Mouse (Mus musculus) liver (tissue): Measurements from ENCODE around the gene Cd300ld4.
"Not testable (repeated sequence)": the region's sequence is repeated elsewhere in the genome, so short reads cannot be mapped to it uniquely, and the experiment has no call there.

ENCODE experiments used
- DNase-seq: peaks from one replicate; pipeline ENCODE4 v3.0.0-alpha.2; 2020; ENCODE audit warnings: mixed read lengths

Cd300ld4 gene

DNA sequence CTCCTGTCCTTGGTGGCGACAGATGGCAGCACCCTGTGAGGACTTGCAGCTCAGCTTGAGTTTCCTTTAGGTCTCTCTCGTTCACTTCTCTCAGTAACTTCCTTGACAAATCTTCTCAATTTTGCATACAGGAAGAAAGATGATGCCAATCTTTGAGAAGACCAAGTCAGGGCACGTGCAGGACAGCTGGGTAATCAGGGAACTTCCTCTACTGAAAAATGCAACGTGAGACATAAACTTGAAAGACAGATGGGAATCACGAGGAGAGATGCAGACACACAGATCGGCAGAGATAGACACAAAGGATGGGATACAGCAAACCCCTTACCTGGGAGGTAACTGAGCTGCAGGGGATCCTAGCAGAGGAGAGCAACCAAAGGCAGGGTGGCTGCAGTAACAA, at the start of gene Cd300ld4:
Cd300ld4 (minus strand) TSS at position 101 of the 400 bp plus-strand sequence.
- DNase-seq, result not testable (repeated sequence)

DNA sequence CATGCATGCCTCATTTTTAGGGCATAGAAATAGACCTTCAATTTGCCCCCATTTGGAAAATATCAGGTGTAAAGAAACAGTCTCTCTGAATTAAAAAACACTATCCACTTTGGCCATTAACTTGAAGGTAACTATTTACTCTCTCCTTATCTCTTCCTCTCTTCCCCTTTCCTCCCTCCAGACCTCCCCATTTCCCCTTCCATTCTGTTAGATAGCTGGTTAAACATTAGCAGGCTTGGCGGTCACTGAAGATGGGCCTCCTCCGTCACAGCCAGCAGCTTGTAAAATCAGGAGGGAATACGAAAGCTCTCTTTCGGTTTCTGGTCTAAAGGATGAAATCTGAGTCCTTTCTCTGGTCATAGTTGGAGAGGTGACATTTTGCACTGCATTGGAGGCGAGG, 49.0 kb upstream of the Cd300ld4 start:
- no peak for DNase-seq

DNA sequence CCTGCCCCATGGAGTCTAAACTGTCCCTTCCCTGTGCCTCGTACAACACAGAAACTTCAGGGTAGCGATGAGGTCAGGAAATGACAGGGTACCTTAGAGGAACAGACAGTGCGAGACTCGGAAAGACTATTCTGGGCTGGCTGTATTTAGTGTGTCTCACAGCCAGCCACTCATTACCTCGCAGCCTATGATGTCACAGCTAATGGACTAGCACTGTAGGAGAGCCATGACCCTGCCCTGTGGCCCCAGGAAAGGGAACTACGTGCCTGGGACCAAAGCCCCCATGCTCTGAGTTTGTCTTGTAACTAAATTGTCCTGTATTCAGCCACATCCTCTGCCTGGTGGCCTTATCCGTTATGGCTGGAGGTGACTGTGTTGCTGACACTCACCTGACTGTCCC, 48.6 kb upstream of the Cd300ld4 start:
- no peak for DNase-seq

DNA sequence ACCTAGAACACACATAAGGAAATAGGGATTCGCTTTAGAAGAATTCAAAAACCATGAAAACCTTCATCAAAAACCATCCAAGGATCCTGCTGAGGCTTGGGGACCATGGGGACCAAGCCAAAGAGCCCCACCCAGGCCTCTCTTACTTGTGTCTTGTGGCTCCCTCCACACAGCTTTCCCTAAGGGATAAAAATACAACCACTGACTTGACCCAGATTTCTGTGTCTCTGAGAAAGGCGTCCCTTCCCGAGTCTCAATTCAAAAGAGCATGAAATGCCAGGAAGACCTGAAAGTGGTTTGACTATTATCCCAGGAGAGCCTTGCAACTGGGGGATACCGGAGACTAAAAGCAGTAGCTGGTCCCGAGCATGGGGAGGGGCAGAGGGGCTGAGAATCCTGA, 46.2 kb upstream of the Cd300ld4 start:
- no peak for DNase-seq

DNA sequence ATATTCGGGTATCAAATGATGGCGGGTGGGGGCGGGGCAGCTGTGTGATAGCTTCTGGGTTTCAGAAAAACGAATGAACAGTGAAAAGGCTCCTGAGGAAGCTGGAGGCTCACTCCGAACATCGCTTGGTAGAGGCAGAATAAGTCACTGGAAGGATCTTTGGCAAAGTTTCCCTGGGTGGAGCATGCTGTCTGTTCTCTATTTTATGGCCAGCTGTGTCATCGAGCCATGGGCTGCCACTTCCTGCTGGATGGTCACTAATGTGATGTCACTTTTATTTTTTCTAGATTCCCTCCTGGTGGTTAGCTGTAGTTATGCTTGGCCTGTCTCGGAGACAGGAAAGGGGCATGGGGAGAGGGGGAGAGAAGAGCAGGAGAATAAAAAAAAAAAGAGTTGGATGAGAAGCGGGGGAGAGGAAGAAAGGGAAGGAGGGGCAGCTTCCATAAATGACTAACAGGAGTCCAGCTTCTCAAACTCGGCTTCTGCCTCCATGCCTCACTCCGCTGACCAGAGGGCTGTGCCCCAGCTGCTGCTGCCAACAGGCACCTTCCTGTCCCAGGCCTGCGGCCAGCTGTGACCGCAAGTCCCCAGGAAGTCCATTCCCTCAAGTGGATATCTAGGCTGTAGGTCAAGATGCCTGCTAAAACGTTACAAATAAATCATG, 45.0 kb upstream of the Cd300ld4 start:
- DNase-seq, result no peak

DNA sequence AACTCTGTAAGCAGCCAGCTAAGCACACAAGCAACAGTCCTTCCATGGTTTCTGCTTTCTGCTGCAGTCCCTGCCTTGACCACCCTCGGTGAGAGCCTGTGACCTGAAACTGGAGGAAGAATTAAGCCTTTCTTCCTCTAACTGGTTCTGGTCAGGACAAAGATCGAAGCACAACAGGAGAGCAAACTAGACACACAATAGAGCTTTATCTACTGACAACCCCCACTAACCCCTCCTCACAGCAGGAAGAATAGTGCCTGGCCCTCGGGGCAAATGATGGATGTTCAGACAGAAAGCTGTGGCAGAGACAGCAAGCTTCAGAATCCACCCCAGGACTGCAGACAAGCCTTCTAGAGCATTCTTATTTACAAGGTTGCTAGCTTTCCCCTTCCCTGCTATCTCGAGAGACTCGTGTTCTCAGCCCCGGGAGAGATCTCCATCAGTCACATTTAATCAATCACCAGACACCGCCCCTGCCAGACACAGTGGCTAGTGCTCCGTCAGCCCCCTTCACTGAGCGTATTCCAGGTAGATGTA, 44.3 kb upstream of the Cd300ld4 start:
- DNase-seq, result no peak

DNA sequence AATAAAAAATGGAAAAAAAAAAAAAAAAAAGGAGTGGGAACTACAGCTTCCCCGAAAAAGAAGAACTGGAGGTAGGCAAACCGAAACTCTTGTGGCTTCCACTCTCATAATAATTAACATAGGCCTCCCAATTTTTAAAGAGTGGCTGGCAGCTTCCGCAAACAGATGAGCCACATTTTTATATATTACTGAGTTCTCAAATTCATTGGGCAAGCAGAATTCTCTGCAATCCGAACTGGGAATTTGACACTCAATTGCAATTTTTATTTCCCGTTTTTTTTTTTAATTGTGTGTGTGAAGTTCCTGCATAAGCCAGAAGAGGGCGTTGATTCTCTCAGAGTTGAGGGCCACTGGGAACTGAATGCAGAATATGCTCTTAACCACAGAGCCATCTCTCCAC, 40.0 kb upstream of the Cd300ld4 start:
- DNase-seq, result no peak

DNA sequence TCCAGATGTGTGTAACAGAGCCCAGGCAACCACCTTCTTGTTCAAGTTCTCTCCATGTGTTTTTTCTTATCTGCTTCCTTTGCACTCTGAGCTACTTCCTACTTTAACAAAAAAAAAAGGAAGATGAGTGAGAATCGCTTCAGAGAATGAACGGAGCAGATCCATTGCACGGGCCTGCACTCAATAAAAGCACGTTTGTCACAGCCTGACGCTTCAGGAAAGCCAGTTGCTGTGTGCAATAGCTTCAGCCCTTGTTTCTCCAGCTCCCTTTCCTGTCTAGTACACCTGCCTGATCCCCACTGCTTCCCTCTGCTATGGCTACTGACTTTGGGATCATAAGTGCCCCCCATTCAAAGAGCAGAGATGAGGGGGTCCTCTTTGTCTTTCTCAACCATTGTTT, 35.3 kb upstream of the Cd300ld4 start, which contains the start of gene Cd300e:
Cd300e (minus strand) TSS at position 101 of the 400 bp plus-strand sequence.
- DNase-seq, result no peak

DNA sequence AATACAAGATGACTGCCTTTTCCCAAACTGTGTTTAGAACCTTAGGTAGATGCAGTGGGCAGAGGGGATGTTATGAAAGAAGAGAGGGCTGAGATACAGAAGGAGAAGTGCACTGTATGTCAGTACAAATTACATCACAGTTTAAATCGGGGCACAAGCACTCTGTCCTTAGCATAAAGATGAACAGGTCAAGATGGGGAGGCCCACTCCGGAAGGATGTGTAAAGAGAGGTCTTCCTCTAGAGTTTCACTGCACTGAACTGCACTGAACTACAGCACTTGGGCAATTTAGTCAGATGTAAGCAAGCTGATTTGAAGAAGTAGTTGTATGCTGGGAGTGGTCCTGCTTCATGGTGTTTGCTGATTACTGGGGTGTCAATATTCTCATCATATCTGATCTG, 33.0 kb upstream of the Cd300ld4 start:
- no peak for DNase-seq

DNA sequence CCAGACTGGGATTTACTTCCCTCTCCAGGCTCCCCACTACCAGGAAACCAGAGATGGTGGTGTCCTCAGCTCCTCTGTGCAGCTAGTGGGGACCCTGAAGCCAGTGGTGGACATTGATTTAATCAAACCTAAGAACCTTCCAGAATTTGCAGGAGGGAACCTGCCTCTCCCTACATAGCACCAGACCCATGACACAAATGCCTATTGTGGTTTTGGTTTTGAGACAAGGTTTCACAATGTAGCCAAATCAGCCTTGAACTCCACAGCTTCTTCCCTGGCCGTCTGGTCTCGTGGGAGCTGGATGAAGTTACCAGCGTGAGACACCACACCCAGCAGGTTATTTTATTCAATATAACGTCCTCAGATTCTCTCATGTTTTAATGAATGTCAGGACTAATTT, 31.9 kb upstream of the Cd300ld4 start:
- DNase-seq, result no peak

DNA sequence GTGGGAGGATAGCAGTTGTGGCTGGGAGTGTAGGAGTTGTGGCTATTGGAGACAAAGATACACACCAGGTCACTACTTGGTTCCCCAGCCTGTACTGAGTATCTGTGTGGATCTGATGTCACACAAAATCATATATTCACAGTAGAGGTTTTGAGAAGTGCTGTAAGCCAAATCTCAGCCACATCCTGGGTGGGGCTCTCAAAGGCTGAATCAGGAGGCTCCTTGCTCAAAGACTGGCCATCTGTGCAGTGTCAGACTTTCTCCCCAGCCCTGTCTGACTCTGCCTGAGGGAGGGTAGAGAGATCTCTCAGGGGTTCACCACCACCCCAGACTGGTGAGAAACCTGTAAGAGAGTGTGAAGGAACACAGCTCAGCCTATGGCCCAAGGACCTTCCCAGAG, 27.7 kb upstream of the Cd300ld4 start:
- no peak for DNase-seq

DNA sequence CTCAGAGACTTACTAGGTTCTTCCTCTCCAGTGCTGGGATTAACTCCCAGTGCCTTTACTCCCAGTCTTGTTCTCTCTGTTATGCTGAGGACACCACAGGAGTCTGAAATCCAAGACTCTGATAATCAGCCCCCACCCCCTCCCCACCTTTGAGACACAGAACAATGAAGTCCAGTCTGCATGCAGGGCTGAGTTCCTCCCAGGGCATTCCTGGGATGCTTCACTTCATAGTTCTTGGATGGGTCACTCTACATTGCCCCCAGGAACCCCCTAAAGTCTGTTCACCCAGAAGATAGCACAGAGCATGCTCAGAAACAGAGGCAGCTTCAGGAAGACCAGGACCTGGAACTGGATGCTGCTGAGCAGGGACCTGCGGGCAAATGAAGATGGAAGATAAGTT, 26.2 kb upstream of the Cd300ld4 start:
- DNase-seq, result no peak

DNA sequence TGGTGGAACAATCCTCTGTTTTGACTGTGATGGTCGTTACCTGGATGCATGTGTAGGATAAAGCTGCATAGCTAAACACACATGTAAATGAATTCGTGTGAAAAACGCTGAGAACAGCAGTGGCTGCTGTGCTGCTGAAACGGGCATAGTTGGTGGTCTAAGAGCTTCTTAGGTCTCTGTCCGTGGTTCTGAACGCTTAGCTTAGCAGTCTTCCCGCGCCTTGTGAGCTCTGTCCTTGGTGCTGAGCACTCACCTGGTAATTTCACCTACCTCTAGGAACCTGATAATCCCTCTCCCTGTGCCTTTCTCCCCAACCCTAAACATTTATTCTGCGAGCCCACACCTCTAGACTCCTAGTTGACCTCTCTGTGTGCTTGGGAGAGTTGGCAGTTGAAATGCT, 25.4 kb upstream of the Cd300ld4 start:
- peak; percentile 50 for DNase-seq

DNA sequence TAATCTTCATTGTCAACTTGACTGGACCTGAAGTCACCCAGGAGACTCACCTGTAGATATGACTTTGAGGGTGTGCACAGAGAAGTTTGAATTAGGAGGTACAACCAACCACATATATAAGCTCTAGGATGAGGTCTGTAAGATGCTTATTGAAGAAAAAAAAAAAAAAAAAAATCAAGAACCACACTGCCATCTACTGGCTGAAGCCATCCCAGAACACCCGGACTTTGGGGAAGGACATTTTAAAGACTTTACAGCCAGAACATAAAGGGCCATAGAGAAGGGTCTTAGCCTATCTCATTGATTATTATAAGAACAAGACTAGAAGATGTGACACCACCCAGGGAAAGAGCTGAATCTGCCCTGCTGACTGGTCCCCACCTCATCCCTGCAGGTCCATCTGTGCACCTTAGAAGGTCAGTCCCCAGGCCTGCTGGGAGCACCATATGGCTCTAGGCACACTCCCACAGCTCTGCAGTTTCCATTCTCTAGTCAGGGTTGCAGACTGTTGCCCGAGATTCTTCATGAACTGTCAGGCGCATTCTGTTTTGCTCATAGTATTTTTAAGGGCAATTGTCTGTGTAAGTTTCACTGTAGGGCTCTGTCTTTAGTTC, 22.6 kb upstream of the Cd300ld4 start:
- no peak for DNase-seq

DNA sequence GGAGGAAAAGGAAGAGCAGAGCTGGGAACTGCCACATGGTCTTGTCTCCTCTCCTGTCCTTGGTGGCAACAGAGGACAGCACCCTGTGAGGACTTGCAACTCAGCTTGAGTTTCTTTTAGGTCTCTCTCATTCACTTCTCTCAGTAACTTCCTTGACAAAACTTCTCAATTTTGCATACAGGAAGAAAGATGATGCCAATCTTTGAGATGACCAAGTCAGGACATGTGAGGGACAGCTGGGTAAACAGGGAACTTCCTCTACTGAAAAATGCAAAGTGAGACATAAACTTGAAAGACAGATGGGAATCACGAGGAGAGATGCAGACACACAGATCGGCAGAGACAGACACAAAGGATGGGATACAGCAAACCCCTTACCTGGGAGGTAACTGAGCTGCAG, 21.4 kb upstream of the Cd300ld4 start, which contains the start of gene Cd300ld3:
Cd300ld3 (minus strand) TSS at position 151 of the 400 bp plus-strand sequence.
- DNase-seq, result no peak

DNA sequence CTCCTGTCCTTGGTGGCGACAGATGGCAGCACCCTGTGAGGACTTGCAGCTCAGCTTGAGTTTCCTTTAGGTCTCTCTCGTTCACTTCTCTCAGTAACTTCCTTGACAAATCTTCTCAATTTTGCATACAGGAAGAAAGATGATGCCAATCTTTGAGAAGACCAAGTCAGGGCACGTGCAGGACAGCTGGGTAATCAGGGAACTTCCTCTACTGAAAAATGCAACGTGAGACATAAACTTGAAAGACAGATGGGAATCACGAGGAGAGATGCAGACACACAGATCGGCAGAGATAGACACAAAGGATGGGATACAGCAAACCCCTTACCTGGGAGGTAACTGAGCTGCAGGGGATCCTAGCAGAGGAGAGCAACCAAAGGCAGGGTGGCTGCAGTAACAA, 10.9 kb upstream of the Cd300ld4 start, which contains the start of gene Cd300ld5:
Cd300ld5 (minus strand) TSS at position 101 of the 400 bp plus-strand sequence.
- DNase-seq, result not testable (repeated sequence)

DNA sequence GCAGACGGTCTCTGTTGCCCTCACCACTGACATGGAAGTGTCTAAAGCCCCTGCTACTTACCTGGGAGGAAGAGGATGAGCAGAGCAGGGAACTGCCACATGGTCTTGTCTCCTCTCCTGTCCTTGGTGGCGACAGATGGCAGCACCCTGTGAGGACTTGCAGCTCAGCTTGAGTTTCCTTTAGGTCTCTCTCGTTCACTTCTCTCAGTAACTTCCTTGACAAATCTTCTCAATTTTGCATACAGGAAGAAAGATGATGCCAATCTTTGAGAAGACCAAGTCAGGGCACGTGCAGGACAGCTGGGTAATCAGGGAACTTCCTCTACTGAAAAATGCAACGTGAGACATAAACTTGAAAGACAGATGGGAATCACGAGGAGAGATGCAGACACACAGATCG, 10.7 kb downstream of the Cd300ld4 start, which contains the start of gene Cd300ld2:
Cd300ld2 (minus strand) TSS at position 101 of the 400 bp plus-strand sequence.
- not testable (repeated sequence) for DNase-seq

DNA sequence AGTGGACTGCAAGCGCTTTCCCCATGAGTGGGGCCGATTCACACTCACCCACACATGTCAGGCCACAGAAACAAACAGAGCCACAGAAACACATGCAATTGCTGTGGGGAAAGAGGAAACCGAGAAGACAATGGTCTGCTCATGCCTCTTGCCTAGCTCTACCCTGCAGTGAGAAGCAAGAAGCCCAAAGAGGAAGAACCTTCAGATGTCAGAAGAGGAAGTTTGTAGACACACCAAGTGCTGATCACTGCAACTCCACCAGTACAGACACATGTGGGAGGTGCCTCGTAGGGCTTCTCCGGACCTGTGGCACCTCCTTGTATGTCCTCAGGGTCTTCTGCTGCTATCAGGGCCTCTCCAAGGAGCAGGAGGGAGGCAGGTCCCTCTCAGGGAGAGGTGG, 22.7 kb downstream of the Cd300ld4 start:
- peak; percentile 15 for DNase-seq

DNA sequence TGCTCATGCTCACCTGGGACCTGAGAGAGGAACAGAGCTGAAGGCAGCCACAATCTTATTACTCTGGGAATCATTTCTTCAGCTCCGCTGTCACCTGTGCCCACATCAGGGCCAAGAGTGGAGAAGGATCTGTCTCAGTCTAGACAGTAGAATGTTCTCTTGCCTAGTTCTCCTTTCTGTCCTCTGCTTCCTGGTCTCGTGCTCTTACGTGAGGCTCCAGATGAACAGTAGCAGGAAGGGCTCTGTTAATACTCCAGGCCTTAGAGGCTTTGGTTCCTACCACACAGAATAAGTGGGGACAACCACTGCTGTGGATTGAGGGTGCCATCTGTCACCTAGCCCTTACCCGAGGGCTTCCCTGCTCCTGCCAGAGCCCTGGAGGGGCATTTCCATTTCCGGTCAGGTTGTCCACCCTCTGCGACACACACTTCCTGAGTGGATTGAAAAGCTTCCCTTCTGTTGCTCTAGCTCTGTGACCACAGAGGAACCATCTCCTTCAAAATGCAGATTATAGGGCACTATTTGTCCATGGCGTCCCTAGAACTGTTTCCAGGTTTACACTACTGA, 25.3 kb downstream of the Cd300ld4 start, which contains the start of gene Cd300c2:
Cd300c2 (minus strand) TSS at position 407 of the 567 bp plus-strand sequence.
- no peak for DNase-seq

DNA sequence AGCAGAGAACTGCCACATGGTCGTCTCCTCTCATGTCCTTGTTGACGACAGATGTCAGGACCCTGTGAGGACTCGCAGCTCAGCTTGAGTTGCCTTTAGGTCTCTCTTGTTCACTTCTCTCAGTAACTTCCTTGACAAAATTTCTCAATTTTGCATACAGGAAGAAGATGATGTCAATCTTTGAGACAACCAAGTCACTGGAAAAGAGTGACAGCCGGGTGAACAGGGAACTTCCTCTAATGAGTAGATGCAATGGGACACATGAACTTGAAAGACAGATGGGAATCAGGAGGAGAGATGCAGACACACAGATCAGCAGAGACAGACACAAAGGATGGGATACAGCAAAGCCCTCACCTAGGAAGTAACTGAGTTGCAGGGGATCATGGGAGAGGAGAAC, 37.0 kb downstream of the Cd300ld4 start, which contains the start of gene Cd300ld:
Cd300ld (minus strand) TSS at position 130 of the 400 bp plus-strand sequence.
- no peak for DNase-seq

DNA sequence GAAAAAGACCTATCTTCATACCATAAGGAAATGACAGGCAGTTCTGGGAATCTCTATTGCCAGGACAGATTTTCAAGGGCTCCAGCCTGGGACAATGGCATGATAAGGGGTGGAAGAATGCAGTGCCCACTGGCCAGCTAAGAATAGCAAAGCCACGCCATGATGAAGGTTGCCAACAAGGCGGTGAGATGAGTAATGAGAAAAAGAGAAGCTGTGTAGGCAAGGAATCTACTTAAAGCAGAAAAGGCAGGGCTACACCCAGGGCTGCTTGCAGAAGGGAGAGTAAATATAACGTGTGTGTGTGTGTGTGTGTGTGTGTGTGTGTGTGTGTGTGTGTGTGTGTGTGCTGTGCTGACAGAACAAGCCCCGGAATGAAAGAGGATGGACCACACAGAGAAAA, 44.9 kb downstream of the Cd300ld4 start:
- DNase-seq, result no peak

DNA sequence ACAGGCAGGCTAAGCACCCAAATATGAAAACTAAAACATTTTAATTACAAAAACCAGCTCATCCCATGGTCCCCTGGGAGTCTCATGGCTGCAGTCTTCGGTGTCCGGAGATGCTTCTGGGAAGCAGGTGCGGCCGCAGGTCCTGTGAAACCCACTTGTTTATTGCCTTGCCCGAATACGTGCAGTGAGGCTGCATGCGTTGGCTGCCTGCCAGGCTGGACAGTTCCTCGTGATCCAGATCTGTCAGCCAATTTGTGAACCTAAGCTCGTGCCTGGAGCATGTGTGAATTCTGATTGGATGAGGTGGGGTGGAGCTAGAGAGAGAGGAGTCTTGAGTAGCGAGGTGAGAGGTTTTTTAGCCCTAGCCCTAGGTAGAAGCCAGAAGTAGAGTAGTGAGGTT, 54.1 kb downstream of the Cd300ld4 start:
- DNase-seq, result no peak
